Mouse (Mus musculus) small intestine, adult 2 months (tissue): ENCODE measurements around the gene Cdk12.

Source experiments
- CTCF ChIP-seq: fragments of 200-500 bp; IDR thresholded peaks from 2 replicates; pipeline ENCODE4 v1.5.1; 2012; ENCODE audit warnings: low read depth, mild to moderate bottlenecking, control low read depth, inconsistent platforms, low read length, moderate library complexity, mixed read lengths; ENCODE audit not compliant: insufficient replicate concordance, insufficient read length; ENCODE audit errors: extremely low read depth
- POLR2A ChIP-seq: fragments of 200-500 bp; IDR thresholded peaks from 2 replicates; pipeline ENCODE4 v1.6.1; 2012; ENCODE audit warnings: low read depth, mild to moderate bottlenecking, control low read depth, inconsistent platforms, low read length, moderate library complexity

- TF ChIP-seq POLR2A = no peak
- TF ChIP-seq CTCF = no peak
These were observed 50.9 kb downstream of the Cdk12 start for GRCm38 (mm10) chr11:98253807-98254206.
